Mouse (Mus musculus): ENCODE measurements around the gene Gm48551. TPM values are rescaled to one million over a fixed set of nuclear protein-coding genes. Genes with fewer than 3 reads are reported as not detected.

Gene Gm48551
- total RNA-seq, 2 experiments from 2014 or later = 1.1 to 1.7 TPM

DNA sequence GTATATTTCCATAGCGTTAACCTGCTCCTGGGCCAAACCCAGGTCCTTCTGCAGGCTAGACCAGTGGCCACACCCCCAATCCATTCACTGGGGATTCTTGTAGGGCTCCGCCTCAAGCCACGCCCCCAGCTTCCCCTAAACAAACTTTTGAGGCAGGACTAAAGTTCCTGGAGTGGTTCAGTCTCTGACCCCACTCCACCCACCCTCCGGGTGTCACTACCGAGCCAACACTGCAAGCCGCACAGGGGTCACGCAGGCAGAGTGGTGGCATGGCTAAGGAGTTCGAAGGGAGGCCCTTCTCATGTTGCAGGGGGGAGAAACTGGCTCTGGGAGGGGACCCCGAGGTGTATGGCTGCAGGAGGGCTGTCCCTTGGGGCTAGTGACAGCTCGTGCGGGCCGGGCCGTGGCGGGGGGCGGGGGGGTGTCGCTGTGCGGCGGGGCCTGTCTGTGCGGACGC lies 45.4 kb downstream of the Gm48551 start:
- DNase-seq = peak; percentile 91 to 94

DNA sequence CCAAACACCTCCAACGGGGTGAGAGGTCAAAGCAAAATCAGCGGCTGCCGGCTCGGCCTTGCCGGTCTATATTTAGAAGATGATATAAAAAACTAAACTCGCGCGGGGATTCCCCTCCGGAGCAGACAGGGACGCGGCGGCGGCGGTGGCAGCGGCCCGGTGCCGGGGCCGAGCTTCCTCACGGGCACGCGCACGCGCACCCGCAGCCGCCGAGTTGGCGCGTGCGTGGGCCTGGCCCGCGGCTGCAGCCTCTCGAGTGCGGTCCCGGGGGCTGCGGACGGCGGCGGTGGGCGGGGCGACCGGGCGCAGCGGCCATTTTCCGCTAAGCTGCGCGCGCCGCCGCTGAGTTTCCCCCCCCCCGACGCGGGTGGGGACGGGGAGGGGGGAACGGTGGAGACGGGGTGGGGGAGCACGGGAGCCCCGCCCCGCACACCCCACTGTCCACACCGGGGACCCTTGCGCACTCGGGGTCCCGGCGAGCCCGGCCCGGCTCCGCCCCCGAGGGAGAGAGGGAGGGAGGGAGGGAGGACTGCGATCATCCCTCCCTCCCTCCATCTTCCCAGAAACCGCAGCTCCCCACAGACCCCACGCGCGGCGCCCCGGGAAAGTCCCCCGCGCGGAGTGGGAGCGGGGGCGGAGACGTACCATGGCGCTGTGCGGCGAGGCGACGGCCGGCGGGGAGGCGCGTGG lies 46.0 kb downstream of the Gm48551 start:
- peak; percentile 84 to 92 for DNase-seq

DNA sequence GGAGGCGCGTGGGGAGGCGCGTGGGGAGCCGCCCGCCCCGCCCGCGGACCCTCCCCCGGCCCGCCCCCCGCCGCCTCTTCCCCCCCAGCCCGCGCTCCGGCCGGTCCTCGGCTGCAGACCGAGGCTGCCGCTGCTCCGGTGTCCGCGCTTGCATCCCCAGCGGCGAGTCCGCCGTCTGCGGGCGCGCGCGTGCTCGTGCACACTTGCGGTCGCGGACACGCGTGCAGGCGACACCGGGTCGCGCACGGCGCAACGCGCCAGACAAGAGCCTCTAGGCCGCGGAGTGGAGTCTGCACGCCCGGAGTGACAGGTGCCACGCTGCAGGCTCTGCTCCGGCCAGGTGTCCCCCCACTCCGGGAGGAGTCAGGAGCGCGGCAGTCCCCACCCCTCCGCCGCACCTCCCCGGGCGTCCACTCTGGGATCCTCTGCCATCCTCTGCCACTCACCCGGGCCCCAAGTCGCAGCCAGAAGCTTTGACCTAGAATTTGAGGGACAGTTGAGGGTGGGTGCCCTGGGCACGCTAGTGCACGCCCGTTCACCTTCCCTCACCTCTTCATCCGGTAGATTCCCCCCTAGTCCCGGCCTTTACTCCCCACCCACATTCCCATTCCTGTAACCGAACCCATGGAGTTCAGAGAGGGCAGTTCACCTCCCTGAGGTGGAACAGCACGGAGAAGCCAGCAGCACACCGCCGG lies 46.7 kb downstream of the Gm48551 start:
- peak in 1 of 2 experiments; percentile 60 for DNase-seq

DNA sequence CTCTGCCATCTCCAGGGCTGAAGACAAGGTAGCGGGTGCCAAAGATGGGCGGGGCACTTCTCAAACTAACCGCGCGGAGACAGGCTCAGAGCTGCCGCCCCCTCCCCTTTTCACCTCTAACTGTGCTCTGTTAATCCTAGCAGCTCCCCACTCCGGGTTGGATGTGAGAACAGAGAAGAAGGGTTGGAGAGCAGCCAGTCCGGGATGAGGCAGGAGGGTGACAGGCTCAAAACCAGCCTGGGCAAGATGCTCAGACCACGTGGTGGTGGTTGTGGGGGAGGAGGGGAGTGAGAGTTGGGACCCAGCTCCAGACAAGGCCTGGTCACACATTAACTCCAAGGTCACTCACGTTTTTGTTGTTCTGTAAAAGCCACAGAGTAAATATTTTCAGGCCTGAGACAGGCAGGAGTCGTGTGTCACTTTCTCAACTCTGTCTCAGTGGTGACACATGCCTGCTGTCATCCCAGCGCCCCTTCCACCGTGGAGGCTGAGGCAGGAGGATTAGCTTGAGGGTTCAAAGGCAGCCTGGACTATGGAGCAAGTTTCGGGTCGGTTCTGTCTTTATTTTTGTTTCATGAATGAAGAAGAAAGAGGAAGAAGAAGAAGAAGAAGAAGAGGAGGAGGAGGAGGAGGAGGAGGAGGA lies 47.4 kb downstream of the Gm48551 start:
- no peak for DNase-seq

DNA sequence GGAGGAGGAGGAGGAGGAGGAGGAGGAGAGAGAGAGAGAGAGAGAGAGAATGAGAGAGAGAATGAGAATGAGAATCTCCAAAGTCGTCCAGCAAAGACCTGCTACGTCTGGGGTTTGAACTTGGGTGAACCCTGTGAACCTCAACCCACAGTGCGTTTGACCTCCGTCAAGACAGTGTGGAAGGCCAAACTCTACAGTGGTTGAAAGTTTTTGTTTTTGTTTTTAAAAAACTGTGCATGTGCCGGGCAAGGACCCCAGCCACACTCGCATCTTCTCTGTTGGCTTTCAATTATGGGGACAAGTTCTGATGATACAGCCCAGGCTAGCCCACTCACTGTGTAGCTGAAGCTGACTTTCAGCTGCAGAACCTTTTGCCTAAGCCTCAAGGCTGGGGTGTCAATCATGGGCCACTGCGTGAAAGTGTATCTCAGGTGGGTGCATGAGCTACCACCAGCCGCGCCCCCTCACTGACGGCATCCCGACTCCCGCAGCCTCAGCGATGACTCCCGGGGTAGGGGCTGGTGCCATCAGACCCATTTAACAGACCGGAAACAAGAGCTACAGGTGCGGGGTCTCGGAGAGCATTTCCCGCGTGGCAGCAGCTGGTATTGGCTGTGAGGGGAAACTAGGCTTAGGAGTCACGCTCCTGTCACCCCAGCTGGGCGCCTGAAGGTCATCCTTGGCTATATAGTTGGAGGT lies 48.1 kb downstream of the Gm48551 start:
- no peak for DNase-seq

DNA sequence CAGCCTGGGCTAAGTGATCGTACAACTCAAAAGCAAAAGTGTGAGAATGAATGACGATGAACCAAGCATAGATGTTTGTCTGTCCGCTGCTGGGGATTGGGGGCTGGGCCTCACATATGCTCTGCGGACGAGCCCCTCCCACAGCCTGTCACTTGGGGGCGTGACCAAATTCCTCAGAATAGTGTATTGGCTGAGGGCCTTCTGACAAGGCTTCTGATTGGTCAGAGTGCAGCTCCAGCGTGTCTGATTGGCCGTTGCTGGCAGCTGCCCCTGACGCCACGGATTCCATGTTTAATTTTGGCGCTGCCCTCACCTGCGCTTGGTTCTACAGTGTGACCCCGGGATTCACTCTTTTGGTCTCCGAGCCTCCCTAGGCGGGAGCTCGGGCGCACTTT lies 48.6 kb downstream of the Gm48551 start:
- peak; percentile 93 to 94 for DNase-seq

DNA sequence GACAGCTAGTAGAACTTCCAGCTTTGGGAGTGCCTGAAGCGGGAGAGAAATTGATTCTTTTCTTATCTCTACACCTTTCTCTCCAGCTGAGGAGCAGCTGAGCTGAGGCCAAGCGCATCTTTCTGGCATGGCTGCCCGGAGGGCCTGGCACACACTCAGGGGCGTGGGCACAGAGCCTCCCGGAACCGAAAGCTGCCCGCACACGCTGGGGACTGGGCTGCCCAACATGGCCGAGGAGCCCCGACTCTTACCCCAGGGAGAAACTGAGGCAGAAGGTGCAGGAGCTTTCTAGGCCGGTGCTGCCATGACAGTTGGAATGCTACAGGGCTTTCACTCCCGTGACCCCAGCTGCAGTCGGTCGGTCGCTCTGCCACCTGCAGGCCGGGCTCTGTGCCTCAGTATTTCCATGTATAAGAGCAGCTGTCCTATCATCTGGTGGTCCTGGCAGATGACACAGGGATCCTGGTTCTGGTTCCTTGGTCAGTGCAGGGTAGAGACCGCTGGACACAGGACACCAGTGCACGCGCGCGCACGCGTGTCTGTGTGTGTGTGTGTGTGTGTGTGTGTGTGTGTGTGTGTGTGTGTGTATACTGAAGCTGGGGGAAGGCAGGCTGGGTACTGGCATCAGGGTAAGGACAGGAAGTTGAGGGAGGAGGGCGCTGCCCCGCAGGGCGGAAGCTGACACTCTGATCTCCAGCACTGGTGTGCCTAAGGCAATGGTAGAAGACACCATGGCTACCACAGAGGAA lies 49.4 kb downstream of the Gm48551 start:
- DNase-seq = no peak

DNA sequence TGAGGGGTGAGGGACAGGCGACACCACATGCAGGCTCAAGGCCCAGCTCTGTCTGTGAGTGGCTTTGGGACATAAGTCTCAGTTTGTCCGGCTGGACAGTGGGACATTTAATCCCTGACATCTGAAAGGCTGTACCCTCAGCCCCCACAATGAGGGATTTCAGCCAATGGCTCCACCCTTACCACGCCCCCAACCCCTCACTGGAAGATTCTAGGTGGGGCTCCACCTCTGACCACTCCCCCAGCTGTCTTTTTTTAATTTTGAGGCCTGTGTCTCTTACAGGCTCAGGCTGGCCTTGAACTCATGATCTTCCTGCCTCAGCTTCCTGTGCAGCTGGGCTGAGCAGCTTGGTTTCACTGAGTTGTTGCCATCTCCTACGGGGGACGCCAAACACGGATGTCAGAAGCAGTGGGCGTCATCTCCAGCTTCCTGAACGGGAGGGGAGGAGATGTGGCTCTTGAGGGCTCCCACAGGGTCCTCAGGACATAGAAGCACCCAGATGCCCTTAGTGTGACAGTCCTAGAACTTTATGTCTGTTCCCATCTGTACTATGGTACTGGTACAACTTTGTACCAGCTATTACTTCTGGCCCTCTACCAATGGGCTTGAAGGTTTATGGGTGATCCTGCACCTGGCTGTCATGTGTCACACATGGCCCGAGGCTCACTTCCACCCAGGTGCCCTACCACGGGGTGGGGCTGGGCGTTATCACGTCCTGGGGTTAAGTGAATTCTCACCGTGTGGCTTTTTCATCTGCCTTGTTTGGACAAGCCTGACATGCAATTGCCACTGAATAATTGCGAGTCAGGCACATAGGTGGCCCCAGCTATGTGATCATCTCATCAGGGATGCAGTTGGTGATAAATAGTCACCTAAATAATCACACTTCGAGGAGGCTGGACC lies 50.3 kb downstream of the Gm48551 start:
- DNase-seq = no peak

DNA sequence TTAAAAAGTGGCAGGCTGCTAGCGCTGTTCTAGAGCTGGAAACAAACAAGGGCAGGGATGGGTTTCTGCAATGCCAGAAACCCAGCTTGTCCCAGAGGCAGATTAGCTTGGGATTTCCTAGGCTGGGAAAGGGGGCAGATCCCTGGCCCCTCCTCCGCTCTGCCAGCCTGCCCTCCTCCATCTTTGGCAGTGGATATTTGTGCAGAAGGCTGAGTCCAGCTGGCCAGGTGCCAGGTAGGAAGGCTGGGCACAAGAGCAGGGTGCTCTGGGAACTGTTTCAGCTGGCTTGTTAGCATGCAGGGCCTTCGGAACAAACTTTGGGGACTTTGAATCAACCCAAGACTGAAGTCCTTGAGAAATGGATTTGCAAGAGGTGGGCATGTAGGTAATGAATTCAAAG lies 51.2 kb downstream of the Gm48551 start:
- peak; percentile 86 to 89 for DNase-seq

DNA sequence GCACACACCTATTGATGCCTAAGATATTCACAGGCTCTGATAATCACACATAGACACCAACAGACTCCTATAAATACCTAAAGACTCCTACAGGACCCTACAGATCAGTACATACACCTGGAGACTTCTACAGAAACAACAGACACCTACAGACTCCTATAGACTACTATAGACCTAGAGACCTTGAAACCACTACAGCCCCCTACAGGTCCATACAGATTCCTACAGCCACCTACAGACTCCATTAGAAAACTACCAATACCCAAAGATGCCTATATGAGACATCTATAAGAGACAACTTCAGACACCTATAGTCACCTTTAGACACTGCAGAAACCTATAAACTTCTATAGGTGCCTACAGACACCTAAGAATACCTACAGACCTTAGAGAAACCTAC lies 56.8 kb downstream of the Gm48551 start:
- no peak for DNase-seq

Small RNA genes lying within 50 kb of the gene (microRNA-seq; reads per million reads assigned to microRNA genes)
- not detected for gene Mir1191b
- gene Mir6913 = not detected

Other genes starting within 250 kb of the Gm48551 start
- gene Zbtb7a, start 249.2 kb upstream of the Gm48551 start, total RNA-seq (2021) = 10 to 100 TPM; 69.9 to 84.0 TPM
- 10 to 100 TPM; 26.7 to 28.2 TPM for gene Pias4, start 216.5 kb upstream of the Gm48551 start, total RNA-seq (2021)
- gene Eef2, start 207.8 kb upstream of the Gm48551 start, total RNA-seq (2021) = 1,000 to 10,000 TPM; 1,540 to 1,602 TPM
- 10 to 100 TPM; 77.1 to 78.2 TPM for gene Dapk3, start 201.5 kb upstream of the Gm48551 start, total RNA-seq (2021)
- gene 4930442H23Rik, start 200.6 kb upstream of the Gm48551 start, total RNA-seq (2021) = not detected
- gene Nmrk2, start 182.4 kb upstream of the Gm48551 start, total RNA-seq (2021) = not detected
- 1 to 10 TPM; 1.5 to 2.6 TPM for gene Atcay, start 153.6 kb upstream of the Gm48551 start, total RNA-seq (2021)
- gene Zfr2, start 151.3 kb upstream of the Gm48551 start, total RNA-seq (2021) = 10 to 100 TPM in 1 of 2 experiments, 1 to 10 TPM in 1; 9.2 to 14.2 TPM
- gene Matk, start 131.5 kb upstream of the Gm48551 start, total RNA-seq (2021) = under 1 TPM; 0.36 to 0.86 TPM
- gene Mrpl54, start 117.5 kb upstream of the Gm48551 start, total RNA-seq (2021) = 100 to 1,000 TPM; 121 to 141 TPM
- gene Apba3, start 117.5 kb upstream of the Gm48551 start, total RNA-seq (2021) = 100 to 1,000 TPM in 1 of 2 experiments, 10 to 100 TPM in 1; 78.8 to 109 TPM
- under 1 TPM; 0.23 to 0.26 TPM for gene Tjp3, start 92.9 kb upstream of the Gm48551 start, total RNA-seq (2021)
- 10 to 100 TPM; 37.2 to 40.9 TPM for gene Pip5k1c, start 91.5 kb upstream of the Gm48551 start, total RNA-seq (2021)
- gene Cactin, start 63.4 kb upstream of the Gm48551 start, total RNA-seq (2021) = 10 to 100 TPM; 37.9 to 39.1 TPM
- 10 to 100 TPM; 53.2 to 53.9 TPM for gene Tbxa2r, start 55.7 kb upstream of the Gm48551 start, total RNA-seq (2021)
- gene Gipc3, start 41.2 kb upstream of the Gm48551 start, total RNA-seq (2021) = 1 to 10 TPM; 3.5 to 7.7 TPM
- 10 to 100 TPM; 88.9 to 92.3 TPM for gene Hmg20b, start 34.0 kb upstream of the Gm48551 start, total RNA-seq (2021)
- 10 to 100 TPM; 16.7 to 22.7 TPM for gene Mfsd12, start 27.0 kb upstream of the Gm48551 start, total RNA-seq (2021)
- 1 to 10 TPM; 1.0 to 3.1 TPM for gene 4930404N11Rik, start 18.6 kb upstream of the Gm48551 start, total RNA-seq (2021)
- 10 to 100 TPM; 37.8 to 49.0 TPM for gene Fzr1, start 6.0 kb upstream of the Gm48551 start, total RNA-seq (2021)
- gene Dohh, start within 50 bp of the Gm48551 start, total RNA-seq (2021) = 10 to 100 TPM; 48.9 to 54.0 TPM
- 1 to 10 TPM in 1 of 2 experiments, not detected in 1; 1.5 TPM for gene Gm48552, start 4.5 kb downstream of the Gm48551 start, total RNA-seq (2021)
- 1 to 10 TPM; 1.2 to 1.6 TPM for gene Smim24, start 8.6 kb downstream of the Gm48551 start, total RNA-seq (2021)
- 100 to 1,000 TPM in 1 of 2 experiments, 10 to 100 TPM in 1; 93.2 to 114 TPM for gene Nfic, start 71.2 kb downstream of the Gm48551 start, total RNA-seq (2021)
- 1 to 10 TPM in 1 of 2 experiments, under 1 TPM in 1; 0.20 to 1.2 TPM for gene Celf5, start 98.2 kb downstream of the Gm48551 start, total RNA-seq (2021)
- 100 to 1,000 TPM; 123 to 125 TPM for gene Ncln, start 111.9 kb downstream of the Gm48551 start, total RNA-seq (2021)
- 1 to 10 TPM; 1.1 to 1.2 TPM for gene S1pr4, start 115.7 kb downstream of the Gm48551 start, total RNA-seq (2021)
- gene Gna15, start 139.8 kb downstream of the Gm48551 start, total RNA-seq (2021) = 1 to 10 TPM; 1.0 to 1.3 TPM
- 10 to 100 TPM; 79.2 to 84.2 TPM for gene Gna11, start 160.7 kb downstream of the Gm48551 start, total RNA-seq (2021)
- gene Aes, start 175.0 kb downstream of the Gm48551 start, total RNA-seq (2021) = 1,000 to 10,000 TPM in 1 of 2 experiments, 100 to 1,000 TPM in 1; 897 to 1,114 TPM
- gene Tle2, start 190.1 kb downstream of the Gm48551 start, total RNA-seq (2021) = 10 to 100 TPM; 30.1 to 65.0 TPM
- 10 to 100 TPM; 19.2 to 38.3 TPM for gene Tle6, start 216.6 kb downstream of the Gm48551 start, total RNA-seq (2021)
- gene BC025920, start 221.8 kb downstream of the Gm48551 start, total RNA-seq (2021) = 1 to 10 TPM in 1 of 2 experiments, under 1 TPM in 1; 0.70 to 1.1 TPM
- 10 to 100 TPM; 17.6 to 20.8 TPM for gene Sirt6, start 243.3 kb downstream of the Gm48551 start, total RNA-seq (2021)
- gene Ankrd24, start 244.1 kb downstream of the Gm48551 start, total RNA-seq (2021) = 10 to 100 TPM; 19.2 to 19.7 TPM

Data from adrenal gland, postnatal 36 days (tissue).